Mouse (Mus musculus): ENCODE results near the gene Nek6. TPM values are rescaled to one million over a fixed set of nuclear protein-coding genes. Genes with fewer than 3 reads are reported as not detected.

The Nek6 gene
- polyA plus RNA-seq, 1 experiment from 2014 or later = 35.1 TPM

DNA sequence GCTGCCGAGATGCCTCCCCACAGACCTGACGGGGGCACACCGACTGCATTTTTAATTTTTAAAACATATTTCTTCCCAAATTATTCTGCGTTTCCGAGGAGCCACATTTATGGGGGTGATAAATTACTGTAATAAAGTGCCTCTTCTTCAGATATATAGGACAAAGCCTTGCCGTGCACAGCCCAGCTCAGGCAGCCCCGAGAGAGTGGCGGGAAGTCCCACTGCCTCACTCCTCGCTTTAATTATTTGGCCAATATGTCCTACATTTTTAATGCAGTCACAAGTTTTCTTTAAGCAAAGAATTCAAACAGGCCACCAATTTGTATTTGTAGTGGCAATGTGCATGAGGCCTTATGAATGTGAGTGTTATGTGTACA, 34.0 kb upstream of the Nek6 start:
- H3K27ac ChIP-seq = no peak overlapping the region

DNA sequence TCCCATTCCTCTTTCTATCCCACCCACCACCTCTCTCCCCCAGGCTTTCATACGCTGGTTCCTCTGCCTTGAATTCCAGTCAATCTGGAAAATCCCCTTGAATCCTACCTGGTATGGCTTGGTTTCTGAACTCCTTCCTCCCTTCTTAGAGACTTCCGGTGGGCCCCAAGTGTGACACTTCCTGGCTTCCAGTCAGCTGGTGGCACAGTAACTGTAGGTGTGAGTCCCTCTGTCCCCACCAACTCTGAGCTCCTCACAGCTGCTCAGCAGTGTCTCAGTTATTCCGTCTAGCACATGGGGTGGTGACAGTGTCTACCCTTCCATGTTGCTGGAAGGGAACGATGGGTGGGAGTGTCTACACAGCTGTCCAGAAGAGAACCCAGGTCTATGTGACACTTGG, 32.8 kb upstream of the Nek6 start:
- H3K27ac ChIP-seq = no peak overlapping the region
- H3K4me2 ChIP-seq (ENCODE audit: low read length) = no peak overlapping the region
- no peaks in the 10 kb centered on the region for H3K27me3 ChIP-seq (ENCODE audit: insufficient read depth, low read length)
- H3K9ac ChIP-seq (ENCODE audit: low read depth, low read length) = no peak overlapping the region
- TF ChIP-seq CTCF (IDR thresholded peaks at IDR 0.05; ENCODE audit: low read depth) = no peak
- ATAC-seq (replicated peaks; ENCODE audit: low FRiP score, low read depth) = no peak
- 75% methylated on average over 4 of the region's 4 CpGs for WGBS
- no peaks in the 10 kb centered on the region for H3K9me3 ChIP-seq (replicated peaks; ENCODE audit: low read length)
- no peak for DNase-seq (ENCODE audit: low spot score)
- H3K4me1 ChIP-seq (replicated peaks; ENCODE audit: insufficient read depth, low read length) = no peaks in the 10 kb centered on the region
- no peak overlapping the region for H3K4me3 ChIP-seq (replicated peaks; ENCODE audit: low read depth, low read length)
- no peaks in the 10 kb centered on the region for H3K36me3 ChIP-seq (ENCODE audit: insufficient read depth, low read length)

More for the DNA sequence above, 34.0 kb upstream of the Nek6 start:
- ATAC-seq (replicated peaks; ENCODE audit: low FRiP score, low read depth) = no peak
- no peak overlapping the region for H3K4me2 ChIP-seq (ENCODE audit: low read length)
- no peak overlapping the region for H3K9ac ChIP-seq (ENCODE audit: low read depth, low read length)
- H3K9me3 ChIP-seq (replicated peaks; ENCODE audit: low read length) = no peaks in the 10 kb centered on the region
- no peaks in the 10 kb centered on the region for H3K4me1 ChIP-seq (replicated peaks; ENCODE audit: insufficient read depth, low read length)
- no peak for TF ChIP-seq CTCF (IDR thresholded peaks at IDR 0.05; ENCODE audit: low read depth)
- no peak for DNase-seq (ENCODE audit: low spot score)
- H3K27me3 ChIP-seq (ENCODE audit: insufficient read depth, low read length) = no peaks in the 10 kb centered on the region
- WGBS = 60% methylated on average over 9 of the region's 9 CpGs
- H3K36me3 ChIP-seq (ENCODE audit: insufficient read depth, low read length) = no peaks in the 10 kb centered on the region
- no peak overlapping the region for H3K4me3 ChIP-seq (replicated peaks; ENCODE audit: low read depth, low read length)

DNA sequence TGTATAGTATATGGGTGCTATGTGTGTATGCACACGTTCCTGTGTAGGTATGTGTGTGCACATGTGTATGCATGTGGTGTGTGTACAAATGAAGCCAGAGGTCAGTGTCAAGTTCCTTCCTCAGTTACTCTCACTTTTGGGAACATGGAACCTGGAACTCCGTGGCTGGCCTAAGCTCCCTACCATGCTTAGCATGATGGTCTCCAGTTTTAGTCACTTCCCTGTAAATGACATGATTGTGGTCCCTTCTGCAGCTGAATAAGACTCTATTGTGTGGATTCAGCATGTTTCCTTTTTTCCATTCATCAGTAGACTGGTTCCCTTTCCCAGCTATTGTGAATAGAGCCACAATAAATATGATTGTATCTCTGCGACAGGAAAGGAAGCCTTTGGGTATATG, 31.9 kb upstream of the Nek6 start:
- H3K4me3 ChIP-seq (replicated peaks; ENCODE audit: low read depth, low read length) = no peak overlapping the region
- H3K9me3 ChIP-seq (replicated peaks; ENCODE audit: low read length) = no peaks in the 10 kb centered on the region
- H3K9ac ChIP-seq (ENCODE audit: low read depth, low read length) = no peak overlapping the region
- H3K27ac ChIP-seq = no peak overlapping the region
- 78% methylated on average over 3 of the region's 3 CpGs for WGBS
- no peak for TF ChIP-seq CTCF (IDR thresholded peaks at IDR 0.05; ENCODE audit: low read depth)
- no peaks in the 10 kb centered on the region for H3K27me3 ChIP-seq (ENCODE audit: insufficient read depth, low read length)
- no peaks in the 10 kb centered on the region for H3K36me3 ChIP-seq (ENCODE audit: insufficient read depth, low read length)
- no peak overlapping the region for H3K4me2 ChIP-seq (ENCODE audit: low read length)
- H3K4me1 ChIP-seq (replicated peaks; ENCODE audit: insufficient read depth, low read length) = no peaks in the 10 kb centered on the region
- DNase-seq (ENCODE audit: low spot score) (no peak), ATAC-seq (replicated peaks; ENCODE audit: low FRiP score, low read depth) (no peak)

DNA sequence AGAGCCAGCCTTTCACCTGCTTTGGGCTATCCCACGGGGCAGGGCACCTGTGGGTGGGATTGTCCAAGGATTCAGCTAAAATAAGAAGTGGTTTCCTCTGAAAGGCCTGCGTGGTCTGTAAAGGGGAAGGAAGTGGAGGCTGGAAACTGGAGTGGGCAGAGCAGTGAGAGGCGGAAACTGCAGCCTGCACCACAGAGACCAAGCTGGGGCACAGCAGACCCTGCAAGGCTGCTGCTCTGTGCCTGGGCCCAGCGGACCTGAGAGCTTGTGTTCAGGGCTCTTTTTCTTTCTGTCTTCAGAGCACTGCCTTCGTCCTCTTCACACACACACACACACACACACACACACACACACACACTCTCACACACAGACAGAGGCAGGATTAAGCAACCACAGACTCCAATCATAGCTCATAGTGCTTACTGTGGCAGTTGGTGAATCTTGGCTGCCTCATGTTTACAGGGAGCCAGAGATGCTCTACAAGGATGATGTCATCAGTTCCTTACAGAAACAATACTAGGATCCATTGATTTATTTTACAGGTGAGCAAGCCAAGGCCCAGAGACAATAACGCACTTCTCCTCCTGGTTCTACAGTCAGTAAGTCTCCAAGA, 30.2 kb upstream of the Nek6 start:
- H3K4me1 ChIP-seq (replicated peaks; ENCODE audit: insufficient read depth, low read length) = no peaks in the 10 kb centered on the region
- DNase-seq (ENCODE audit: low spot score) (no peak), ATAC-seq (replicated peaks; ENCODE audit: low FRiP score, low read depth) (no peak)
- H3K27me3 ChIP-seq (ENCODE audit: insufficient read depth, low read length) = no peaks in the 10 kb centered on the region
- no peak overlapping the region for H3K4me3 ChIP-seq (replicated peaks; ENCODE audit: low read depth, low read length)
- 74% methylated on average over 6 of the region's 6 CpGs for WGBS
- H3K36me3 ChIP-seq (ENCODE audit: insufficient read depth, low read length) = no peaks in the 10 kb centered on the region
- TF ChIP-seq CTCF (IDR thresholded peaks at IDR 0.05; ENCODE audit: low read depth) = no peak
- 0 out of 2 replicates have a peak overlapping the region, but pooled peaks have one; percentile 25 for H3K27ac ChIP-seq
- no peak overlapping the region for H3K4me2 ChIP-seq (ENCODE audit: low read length)
- no peak overlapping the region for H3K9ac ChIP-seq (ENCODE audit: low read depth, low read length)
- H3K9me3 ChIP-seq (replicated peaks; ENCODE audit: low read length) = no peaks in the 10 kb centered on the region

DNA sequence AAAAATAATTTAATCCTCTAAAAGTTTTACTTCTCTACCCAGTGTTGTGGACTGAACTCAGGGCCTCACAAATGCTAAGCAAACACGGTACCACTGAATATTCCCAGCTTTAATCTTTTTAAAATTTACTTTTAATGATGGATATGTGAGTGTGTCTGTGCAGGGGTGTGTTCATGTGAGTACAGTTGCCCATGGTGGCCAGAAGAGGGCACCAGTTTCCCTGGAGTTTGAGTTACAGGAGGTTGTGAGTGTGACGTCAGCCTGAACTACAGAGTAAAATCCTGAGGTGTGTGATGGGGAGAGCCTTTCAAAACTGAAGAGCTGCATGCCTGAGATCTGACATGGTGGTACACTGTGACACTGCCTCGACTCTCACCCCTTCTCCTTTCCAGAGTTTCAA, 29.3 kb upstream of the Nek6 start:
- DNase-seq (ENCODE audit: low spot score) (no peak), ATAC-seq (replicated peaks; ENCODE audit: low FRiP score, low read depth) (no peak)
- Histone ChIP-seq H3K27me3 (ENCODE audit: insufficient read depth, low read length) (no peaks in the 10 kb centered on the region), H3K4me3 (replicated peaks; ENCODE audit: low read depth, low read length) (no peak overlapping the region), H3K27ac (no peak overlapping the region), H3K36me3 (ENCODE audit: insufficient read depth, low read length) (no peaks in the 10 kb centered on the region), H3K4me2 (ENCODE audit: low read length) (no peak overlapping the region), H3K4me1 (replicated peaks; ENCODE audit: insufficient read depth, low read length) (no peaks in the 10 kb centered on the region), H3K9ac (ENCODE audit: low read depth, low read length) (no peak overlapping the region), H3K9me3 (replicated peaks; ENCODE audit: low read length) (no peaks in the 10 kb centered on the region)
- WGBS = 90% methylated on average over 3 of the region's 3 CpGs
- TF ChIP-seq CTCF (IDR thresholded peaks at IDR 0.05; ENCODE audit: low read depth) = peak; percentile 30; the same call in 1 of the 2 replicates

DNA sequence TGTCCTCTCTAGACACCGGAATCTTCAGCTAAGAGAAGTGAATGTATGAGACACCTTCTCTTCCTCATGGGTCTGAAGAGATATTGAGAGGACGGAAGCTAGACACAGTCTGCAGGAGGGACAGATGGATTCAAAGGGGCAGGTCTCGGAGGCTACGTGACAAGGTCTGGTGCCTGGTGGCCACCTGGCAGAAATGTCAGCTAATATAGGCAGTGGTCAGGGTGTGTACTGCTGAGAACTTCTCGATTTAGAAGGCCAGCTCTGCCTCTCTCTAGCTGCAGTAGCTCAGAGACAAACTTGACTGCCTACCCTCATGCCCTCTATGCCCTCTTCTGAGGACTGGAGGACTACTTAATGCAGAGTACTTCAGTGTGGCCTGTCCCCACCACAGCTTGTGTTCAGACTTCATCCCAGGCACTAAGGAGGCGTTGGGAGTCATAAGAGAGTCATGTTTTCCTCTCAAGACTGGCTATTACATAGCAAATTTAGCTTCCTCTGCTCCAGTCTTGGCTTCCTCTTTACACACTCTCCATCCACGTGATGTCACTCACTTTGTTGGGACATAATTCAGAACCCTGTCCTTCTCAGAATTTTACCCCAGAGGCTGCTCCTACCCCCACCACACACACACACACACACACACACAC, 28.3 kb upstream of the Nek6 start:
- Histone ChIP-seq H3K4me3 (replicated peaks; ENCODE audit: low read depth, low read length) (no peak overlapping the region), H3K9ac (ENCODE audit: low read depth, low read length) (no peak overlapping the region), H3K4me2 (ENCODE audit: low read length) (no peak overlapping the region), H3K27ac (no peak overlapping the region), H3K36me3 (ENCODE audit: insufficient read depth, low read length) (no peaks in the 10 kb centered on the region), H3K4me1 (replicated peaks; ENCODE audit: insufficient read depth, low read length) (no peaks in the 10 kb centered on the region), H3K27me3 (ENCODE audit: insufficient read depth, low read length) (no peaks in the 10 kb centered on the region), H3K9me3 (replicated peaks; ENCODE audit: low read length) (no peaks in the 10 kb centered on the region)
- no peak for ATAC-seq (replicated peaks; ENCODE audit: low FRiP score, low read depth)
- no peak for DNase-seq (ENCODE audit: low spot score)
- no peak for TF ChIP-seq CTCF (IDR thresholded peaks at IDR 0.05; ENCODE audit: low read depth)
- 89% methylated on average over 7 of the region's 7 CpGs for WGBS

Data from kidney, postnatal 0 days (tissue).